Mouse (Mus musculus) liver, embryonic 12.5 days (tissue): ENCODE results near the gene Actl6b. TPM values are rescaled to one million over a fixed set of nuclear protein-coding genes. Genes with fewer than 3 reads are reported as not detected.

Source experiments
- ATAC-seq: fragments of 200-750 bp; cut with Nextera tagmentation; 2 replicates; pipeline ENCODE4 v1.8.0; 2017; ENCODE audit warnings: moderate number of reproducible peaks, mild to moderate bottlenecking, moderate library complexity
- H3K27ac ChIP-seq: fragments of 300-500 bp; sonication (generic); 2 replicates; pipeline ENCODE4 v1.5.1; 2016; ENCODE audit warnings: mild to moderate bottlenecking
- H3K27me3 ChIP-seq: fragments of 300-500 bp; sonication (generic); replicated peaks from 2 replicates; pipeline ENCODE4 v1.6.1; 2016; ENCODE audit warnings: mild to moderate bottlenecking, moderate library complexity
- H3K36me3 ChIP-seq: fragments of 300-500 bp; sonication (generic); 2 replicates; pipeline ENCODE4 v1.6.1; 2016; ENCODE audit warnings: mild to moderate bottlenecking, moderate library complexity
- H3K4me1 ChIP-seq: fragments of 300-500 bp; sonication (generic); 2 replicates; pipeline ENCODE4 v1.6.1; 2016
- H3K4me2 ChIP-seq: fragments of 300-500 bp; sonication (generic); 2 replicates; pipeline ENCODE4 v1.6.1; 2016; ENCODE audit warnings: mild to moderate bottlenecking, moderate library complexity
- H3K4me3 ChIP-seq: fragments of 300-500 bp; sonication (generic); 2 replicates; pipeline ENCODE4 v1.5.1; 2016; ENCODE audit warnings: mild to moderate bottlenecking, moderate library complexity
- H3K9ac ChIP-seq: fragments of 300-500 bp; sonication (generic); 2 replicates; pipeline ENCODE4 v1.6.1; 2016; ENCODE audit warnings: mild to moderate bottlenecking, moderate library complexity
- H3K9me3 ChIP-seq: fragments of 300-500 bp; sonication (generic); replicated peaks from 2 replicates; pipeline ENCODE4 v1.6.1; 2016; ENCODE audit warnings: mild to moderate bottlenecking, moderate library complexity
- WGBS: fragments of 180-500 bp; shearing (Covaris S2); methylation state at CpG from one replicate; pipeline ENCODE4 v1.1.7; 2016; ENCODE audit not compliant: insufficient replicate concordance; 5-methylcytosine and 5-hydroxymethylcytosine counted together
- polyA plus RNA-seq: library from polyadenylated mRNA; unstranded; fragments of >200 nt; fragmentation: Nextera tagmentation; extraction: Ambion mirVana; gene quantifications from 2 replicates; pipeline ENCODE4 v1.2.1, GENCODE M21; 2016

Gene Actl6b
- polyA plus RNA-seq, 1 experiment from 2014 or later = not detected

GRCm38 (mm10) chr5:137541768-137542540 is 11.4 kb upstream of the Actl6b start:
- Histone ChIP-seq H3K36me3 (no peaks in the 10 kb centered on the region), H3K9ac (no peak overlapping the region), H3K4me2 (no peak overlapping the region), H3K9me3 (no peaks in the 10 kb centered on the region), H3K4me3 (no peak overlapping the region), H3K27ac (no peak overlapping the region), H3K4me1 (no peaks in the 10 kb centered on the region), H3K27me3 (peaks cover 8% of the 10 kb centered on the region)
- WGBS = 61% methylated on average over 5 of the region's 5 CpGs
- no peak for ATAC-seq

- no peak overlapping the region for H3K27ac ChIP-seq
- no peak for ATAC-seq
- no peaks in the 10 kb centered on the region for H3K9me3 ChIP-seq
- no peak overlapping the region for H3K4me3 ChIP-seq
- no peaks in the 10 kb centered on the region for H3K4me1 ChIP-seq
- no peak overlapping the region for H3K9ac ChIP-seq
- 60% methylated on average over 6 of the region's 6 CpGs for WGBS
- H3K27me3 ChIP-seq = peaks cover 14% of the 10 kb centered on the region
- no peak overlapping the region for H3K4me2 ChIP-seq
- H3K36me3 ChIP-seq = no peaks in the 10 kb centered on the region
Measured at GRCm38 (mm10) chr5:137544926-137545325, 8.4 kb upstream of the Actl6b start.

- WGBS = 64% methylated on average over 4 of the region's 4 CpGs
- Histone ChIP-seq H3K27ac (no peak overlapping the region), H3K27me3 (peaks cover 19% of the 10 kb centered on the region), H3K4me1 (no peaks in the 10 kb centered on the region), H3K9ac (no peak overlapping the region), H3K36me3 (no peaks in the 10 kb centered on the region), H3K4me3 (no peak overlapping the region), H3K9me3 (no peaks in the 10 kb centered on the region), H3K4me2 (no peak overlapping the region)
- ATAC-seq = no peak
Measured at GRCm38 (mm10) chr5:137545596-137545995, 7.7 kb upstream of the Actl6b start.

GRCm38 (mm10) chr5:137549840-137550239 is 3.5 kb upstream of the Actl6b start:
- Histone ChIP-seq H3K9me3 (no peaks in the 10 kb centered on the region), H3K27ac (no peak overlapping the region), H3K4me3 (no peak overlapping the region), H3K4me2 (no peak overlapping the region), H3K9ac (no peak overlapping the region), H3K4me1 (peaks cover 7% of the 10 kb centered on the region), H3K36me3 (no peaks in the 10 kb centered on the region), H3K27me3 (peaks cover 59% of the 10 kb centered on the region)
- 71% methylated on average over 2 of the region's 2 CpGs for WGBS
- ATAC-seq = no peak

- Histone ChIP-seq H3K36me3 (no peaks in the 10 kb centered on the region), H3K9me3 (no peaks in the 10 kb centered on the region), H3K27ac (no peak overlapping the region), H3K4me2 (no peak overlapping the region), H3K9ac (no peak overlapping the region), H3K4me3 (no peak overlapping the region), H3K27me3 (peaks cover 67% of the 10 kb centered on the region), H3K4me1 (peaks cover 7% of the 10 kb centered on the region)
- 63% methylated on average over 5 of the region's 5 CpGs for WGBS
- ATAC-seq = no peak
Measured at GRCm38 (mm10) chr5:137551119-137551518, 2.2 kb upstream of the Actl6b start.

GRCm38 (mm10) chr5:137553000-137553399 is 317 bp upstream of the Actl6b start:
- Histone ChIP-seq H3K27me3 (peaks cover 69% of the 10 kb centered on the region), H3K27ac (no peak overlapping the region), H3K9me3 (no peaks in the 10 kb centered on the region), H3K4me1 (peaks cover 7% of the 10 kb centered on the region), H3K9ac (no peak overlapping the region), H3K4me2 (peak overlapping the region; percentile 46), H3K36me3 (no peaks in the 10 kb centered on the region), H3K4me3 (peak overlapping the region; percentile 16; the same call in 1 of the 2 replicates)
- 29% methylated on average over 6 of the region's 6 CpGs for WGBS
- ATAC-seq = no peak

- Histone ChIP-seq H3K27me3 (peaks cover 77% of the 10 kb centered on the region), H3K4me1 (peaks cover 7% of the 10 kb centered on the region), H3K9me3 (no peaks in the 10 kb centered on the region), H3K4me2 (peak overlapping the region; percentile 46; the same call in 1 of the 2 replicates), H3K36me3 (no peaks in the 10 kb centered on the region), H3K4me3 (no peak overlapping the region), H3K27ac (no peak overlapping the region), H3K9ac (no peak overlapping the region)
- ATAC-seq = no peak
- WGBS = 34% methylated on average over 11 of the region's 11 CpGs
Measured at GRCm38 (mm10) chr5:137553898-137554297, 581 bp downstream of the Actl6b start.

- peaks cover 43% of the 10 kb centered on the region for H3K27me3 ChIP-seq
- H3K4me1 ChIP-seq = no peaks in the 10 kb centered on the region
- H3K36me3 ChIP-seq = no peaks in the 10 kb centered on the region
- H3K9ac ChIP-seq = no peak overlapping the region
- H3K4me3 ChIP-seq = no peak overlapping the region
- H3K27ac ChIP-seq = no peak overlapping the region
- H3K9me3 ChIP-seq = no peaks in the 10 kb centered on the region
- no peak for ATAC-seq
- H3K4me2 ChIP-seq = no peak overlapping the region
- 51% methylated on average over 6 of the region's 6 CpGs for WGBS
Measured at GRCm38 (mm10) chr5:137561556-137561955, 8.2 kb downstream of the Actl6b start.

- Histone ChIP-seq H3K4me2 (no peak overlapping the region), H3K27me3 (peaks cover 54% of the 10 kb centered on the region), H3K9ac (no peak overlapping the region), H3K27ac (no peak overlapping the region), H3K9me3 (no peaks in the 10 kb centered on the region), H3K4me3 (no peak overlapping the region), H3K36me3 (no peaks in the 10 kb centered on the region), H3K4me1 (peaks cover 4% of the 10 kb centered on the region)
- 0 out of 2 replicates have a peak, but pooled peaks have one; percentile 13 for ATAC-seq
- 71% methylated on average over 10 of the region's 10 CpGs for WGBS
Measured at GRCm38 (mm10) chr5:137562965-137563364, 9.6 kb downstream of the Actl6b start.

- WGBS = 75% methylated on average over 6 of the region's 6 CpGs
- Histone ChIP-seq H3K9ac (no peak overlapping the region), H3K4me2 (no peak overlapping the region), H3K27me3 (peaks cover 33% of the 10 kb centered on the region), H3K4me1 (peaks cover 31% of the 10 kb centered on the region), H3K9me3 (no peaks in the 10 kb centered on the region; the same call in 1 of the 2 replicates), H3K27ac (no peak overlapping the region), H3K4me3 (no peak overlapping the region), H3K36me3 (no peaks in the 10 kb centered on the region)
- no peak for ATAC-seq
Measured at GRCm38 (mm10) chr5:137565744-137566143, 12.4 kb downstream of the Actl6b start.

GRCm38 (mm10) chr5:137566416-137566815 is 13.1 kb downstream of the Actl6b start:
- ATAC-seq = no peak
- H3K36me3 ChIP-seq = no peaks in the 10 kb centered on the region
- H3K27ac ChIP-seq = no peak overlapping the region
- peaks cover 38% of the 10 kb centered on the region for H3K4me1 ChIP-seq
- H3K27me3 ChIP-seq = peaks cover 26% of the 10 kb centered on the region
- H3K4me3 ChIP-seq = no peak overlapping the region
- H3K4me2 ChIP-seq = no peak overlapping the region
- 81% methylated on average over 5 of the region's 5 CpGs for WGBS
- no peak overlapping the region for H3K9ac ChIP-seq
- no peaks in the 10 kb centered on the region; the same call in 1 of the 2 replicates for H3K9me3 ChIP-seq

- H3K36me3 ChIP-seq = peaks cover 3% of the 10 kb centered on the region
- no peak overlapping the region for H3K4me2 ChIP-seq
- no peak overlapping the region for H3K27ac ChIP-seq
- H3K9ac ChIP-seq = no peak overlapping the region
- 71% methylated on average over 8 of the region's 8 CpGs for WGBS
- peaks cover 15% of the 10 kb centered on the region; the same call in 1 of the 2 replicates for H3K27me3 ChIP-seq
- no peak for ATAC-seq
- no peaks in the 10 kb centered on the region; the same call in 1 of the 2 replicates for H3K9me3 ChIP-seq
- H3K4me3 ChIP-seq = no peak overlapping the region
- peaks cover 56% of the 10 kb centered on the region for H3K4me1 ChIP-seq
Measured at GRCm38 (mm10) chr5:137568223-137568798, 15.0 kb downstream of the Actl6b start.
